Mouse (Mus musculus) forebrain, postnatal 0 days (tissue): ENCODE data around the gene Fam50b. TPM values are rescaled to one million over a fixed set of nuclear protein-coding genes. Genes with fewer than 3 reads are reported as not detected.

ENCODE experiments used
- ATAC-seq: fragments of 200-750 bp; cut with Nextera tagmentation; 2 replicates; pipeline ENCODE4 v1.8.0; 2017; ENCODE audit warnings: mild to moderate bottlenecking, moderate library complexity
- DNase-seq: peaks from one replicate; pipeline ENCODE4 v3.0.0-alpha.2; 2015
- H3K27ac ChIP-seq: fragments of 300-500 bp; sonication (generic); 2 replicates; pipeline ENCODE4 v1.5.1; 2014; ENCODE audit warnings: low read depth, mild to moderate bottlenecking, antibody characterized with exemption, low read length, moderate library complexity, mixed read lengths
- H3K27me3 ChIP-seq: fragments of 300-500 bp; sonication (generic); 2 replicates; pipeline ENCODE4 v1.6.1; 2014; ENCODE audit warnings: mild to moderate bottlenecking, low read length, mixed read lengths; ENCODE audit not compliant: insufficient read depth
- H3K36me3 ChIP-seq: fragments of 300-500 bp; sonication (generic); 2 replicates; pipeline ENCODE4 v1.6.1; 2014; ENCODE audit warnings: mild to moderate bottlenecking, moderate library complexity; ENCODE audit not compliant: insufficient read depth
- H3K4me1 ChIP-seq: fragments of 300-500 bp; sonication (generic); 2 replicates; pipeline ENCODE4 v1.6.1; 2014; ENCODE audit warnings: antibody characterized with exemption; ENCODE audit not compliant: insufficient read depth
- H3K4me2 ChIP-seq: fragments of 300-500 bp; sonication (generic); 2 replicates; pipeline ENCODE4 v1.6.1; 2014; ENCODE audit warnings: low read depth, mild to moderate bottlenecking, moderate library complexity
- H3K4me3 ChIP-seq: fragments of 300-500 bp; sonication (generic); 2 replicates; pipeline ENCODE4 v1.5.1; 2014; ENCODE audit warnings: low read depth, low read length, mixed read lengths
- H3K9ac ChIP-seq: fragments of 300-500 bp; sonication (generic); 2 replicates; pipeline ENCODE4 v1.6.1; 2014; ENCODE audit warnings: mild to moderate bottlenecking
- H3K9me3 ChIP-seq: fragments of 300-500 bp; sonication (generic); 2 replicates; pipeline ENCODE4 v1.6.1; 2016; ENCODE audit warnings: low read length
- CTCF ChIP-seq: sonication (generic); IDR thresholded peaks from 2 replicates; pipeline ENCODE4 v1.5.1; 2016; ENCODE audit warnings: antibody characterized with exemption, control low read depth, low read depth
- WGBS: fragments of 180-500 bp; shearing (Covaris S2); extraction: QIAGEN DNeasy Blood & Tissue Kit; methylation state at CpG from one replicate; pipeline ENCODE4 v1.1.7; 2014; 5-methylcytosine and 5-hydroxymethylcytosine counted together
- polyA plus RNA-seq: library from polyadenylated mRNA; unstranded; fragments of >200 nt; fragmentation: Nextera tagmentation; extraction: Ambion mirVana; gene quantifications from 2 replicates; pipeline ENCODE4 v1.2.1, GENCODE M21; 2015
- total RNA-seq: library from RNA; depleted of rRNA; stranded (reverse); fragments of >200 nt; gene quantifications from 2 replicates; pipeline ENCODE4 v1.2.3, GENCODE M21; 2014

Fam50b gene
- total and polyA plus RNA-seq, 2 experiments from 2014 or later: 0.19 to 0.29 TPM

- Histone ChIP-seq H3K36me3 (no peaks in the 10 kb centered on the region), H3K4me2 (no peak overlapping the region), H3K27me3 (no peaks in the 10 kb centered on the region), H3K9ac (no peak overlapping the region), H3K4me1 (no peaks in the 10 kb centered on the region), H3K4me3 (no peak overlapping the region), H3K27ac (no peak overlapping the region), H3K9me3 (no peaks in the 10 kb centered on the region)
- WGBS: 73% methylated on average over 2 of the region's 2 CpGs
- no peak for DNase-seq
- no peak for TF ChIP-seq CTCF
- no peak for ATAC-seq
Measured at GRCm38 (mm10) chr13:34703301-34703700, 31.3 kb upstream of the Fam50b start.

GRCm38 (mm10) chr13:34703795-34704194 is 30.9 kb upstream of the Fam50b start:
- Histone ChIP-seq H3K4me1 (no peaks in the 10 kb centered on the region), H3K9ac (no peak overlapping the region), H3K9me3 (no peaks in the 10 kb centered on the region), H3K36me3 (no peaks in the 10 kb centered on the region), H3K4me3 (no peak overlapping the region), H3K27ac (no peak overlapping the region), H3K4me2 (no peak overlapping the region), H3K27me3 (no peaks in the 10 kb centered on the region)
- DNase-seq (no peak), ATAC-seq (no peak)
- TF ChIP-seq CTCF: no peak
- WGBS: 81% methylated on average over 1 of the region's 1 CpGs

- no peak overlapping the region for H3K9ac ChIP-seq
- TF ChIP-seq CTCF: no peak
- no peak for DNase-seq
- H3K27me3 ChIP-seq: no peaks in the 10 kb centered on the region
- no peaks in the 10 kb centered on the region for H3K36me3 ChIP-seq
- ATAC-seq: no peak
- H3K4me1 ChIP-seq: no peaks in the 10 kb centered on the region
- H3K9me3 ChIP-seq: no peaks in the 10 kb centered on the region
- H3K4me2 ChIP-seq: no peak overlapping the region
- no peak overlapping the region for H3K4me3 ChIP-seq
- WGBS: 46% methylated on average over 3 of the region's 3 CpGs
- no peak overlapping the region for H3K27ac ChIP-seq
Measured at GRCm38 (mm10) chr13:34704835-34705234, 29.8 kb upstream of the Fam50b start.

GRCm38 (mm10) chr13:34708955-34709354 is 25.7 kb upstream of the Fam50b start:
- no peak for ATAC-seq
- no peak for DNase-seq
- 54% methylated on average over 3 of the region's 3 CpGs for WGBS
- no peaks in the 10 kb centered on the region for H3K36me3 ChIP-seq
- no peak overlapping the region for H3K4me3 ChIP-seq
- TF ChIP-seq CTCF: no peak
- H3K4me2 ChIP-seq: no peak overlapping the region
- H3K9me3 ChIP-seq: no peaks in the 10 kb centered on the region
- no peak overlapping the region for H3K27ac ChIP-seq
- no peaks in the 10 kb centered on the region for H3K27me3 ChIP-seq
- H3K9ac ChIP-seq: no peak overlapping the region
- no peaks in the 10 kb centered on the region for H3K4me1 ChIP-seq

- Histone ChIP-seq H3K4me2 (no peak overlapping the region), H3K27me3 (no peaks in the 10 kb centered on the region), H3K4me3 (no peak overlapping the region), H3K27ac (no peak overlapping the region), H3K36me3 (no peaks in the 10 kb centered on the region), H3K4me1 (no peaks in the 10 kb centered on the region), H3K9me3 (no peaks in the 10 kb centered on the region), H3K9ac (no peak overlapping the region)
- no peak for TF ChIP-seq CTCF
- 90% methylated on average over 4 of the region's 4 CpGs for WGBS
- DNase-seq (no peak), ATAC-seq (no peak)
Measured at GRCm38 (mm10) chr13:34709566-34709965, 25.1 kb upstream of the Fam50b start.

- Histone ChIP-seq H3K27ac (no peak overlapping the region), H3K4me1 (no peaks in the 10 kb centered on the region), H3K9me3 (no peaks in the 10 kb centered on the region), H3K4me3 (no peak overlapping the region), H3K4me2 (no peak overlapping the region), H3K27me3 (no peaks in the 10 kb centered on the region), H3K9ac (no peak overlapping the region), H3K36me3 (no peaks in the 10 kb centered on the region)
- WGBS: 88% methylated on average over 4 of the region's 4 CpGs
- no peak for TF ChIP-seq CTCF
- DNase-seq (no peak), ATAC-seq (no peak)
Measured at GRCm38 (mm10) chr13:34711410-34711809, 23.2 kb upstream of the Fam50b start.

- Histone ChIP-seq H3K36me3 (no peaks in the 10 kb centered on the region), H3K4me2 (no peak overlapping the region), H3K27ac (no peak overlapping the region), H3K4me3 (no peak overlapping the region), H3K27me3 (no peaks in the 10 kb centered on the region), H3K4me1 (no peaks in the 10 kb centered on the region), H3K9me3 (no peaks in the 10 kb centered on the region), H3K9ac (no peak overlapping the region)
- no peak for TF ChIP-seq CTCF
- DNase-seq (no peak), ATAC-seq (no peak)
- 71% methylated on average over 1 of the region's 1 CpGs for WGBS
Measured at GRCm38 (mm10) chr13:34712881-34713280, 21.8 kb upstream of the Fam50b start.

- H3K9me3 ChIP-seq: no peaks in the 10 kb centered on the region
- TF ChIP-seq CTCF: no peak
- no peak overlapping the region for H3K9ac ChIP-seq
- H3K4me1 ChIP-seq: no peaks in the 10 kb centered on the region
- no peaks in the 10 kb centered on the region for H3K36me3 ChIP-seq
- WGBS: 47% methylated on average over 7 of the region's 7 CpGs
- ATAC-seq (peak; percentile 66), DNase-seq (peak; percentile 31)
- no peaks in the 10 kb centered on the region for H3K27me3 ChIP-seq
- H3K4me3 ChIP-seq: no peak overlapping the region
- no peak overlapping the region for H3K27ac ChIP-seq
- H3K4me2 ChIP-seq: no peak overlapping the region
Measured at GRCm38 (mm10) chr13:34715437-34715838, 19.2 kb upstream of the Fam50b start.
